Mouse (Mus musculus) MEL (cell line): Measurements from ENCODE around the gene Ninl.

Source experiments
- CTCF ChIP-seq, 3 experiments: IDR thresholded peaks in 2 of 3; conservative IDR thresholded peaks in 1 of 3; 2 replicates each; pipeline ENCODE4 v1.5.1; 2011 to 2012; ENCODE audit warnings: low read length in 3 of 3, low read depth in 2 of 3, mild to moderate bottlenecking in 2 of 3, improper control_type of control experiment in 1 of 3, inconsistent platforms in 1 of 3, mixed read lengths in 1 of 3, moderate library complexity in 1 of 3; ENCODE audit not compliant: control insufficient read depth in 1 of 3, insufficient read depth in 1 of 3, poor library complexity in 1 of 3, severe bottlenecking in 1 of 3
- ELF1 ChIP-seq: IDR thresholded peaks from 2 replicates; pipeline ENCODE4 v1.6.1; 2014; ENCODE audit warnings: low read depth, mild to moderate bottlenecking, inconsistent platforms, low read length, improper control_type of control experiment, moderate library complexity
- EP300 ChIP-seq, 2 experiments: IDR thresholded peaks; 2 replicates each; pipeline ENCODE4 v1.6.1; 2011; ENCODE audit warnings: improper control_type of control experiment in 2 of 2, low read length in 2 of 2, low read depth in 1 of 2, mild to moderate bottlenecking in 1 of 2
- GABPA ChIP-seq: IDR thresholded peaks from 2 replicates; pipeline ENCODE4 v1.6.1; 2012; ENCODE audit warnings: low read depth, mild to moderate bottlenecking, inconsistent platforms, low read length, improper control_type of control experiment, moderate library complexity
- MAX ChIP-seq: IDR thresholded peaks from 2 replicates; pipeline ENCODE4 v1.6.1; 2011; ENCODE audit warnings: low read length, improper control_type of control experiment
- MAZ ChIP-seq: IDR thresholded peaks from 2 replicates; pipeline ENCODE4 v1.6.1; 2012; ENCODE audit warnings: low read depth, mild to moderate bottlenecking, inconsistent platforms, low read length, improper control_type of control experiment
- POLR2A ChIP-seq, 2 experiments: IDR thresholded peaks; 2 replicates each; pipeline ENCODE4 v1.6.1; 2011 to 2012; ENCODE audit warnings: low read length in 2 of 2, mild to moderate bottlenecking in 2 of 2, control low read depth in 1 of 2, improper control_type of control experiment in 1 of 2, low read depth in 1 of 2, moderate library complexity in 1 of 2; ENCODE audit not compliant: control insufficient read depth in 1 of 2, insufficient read depth in 1 of 2, poor library complexity in 1 of 2
- POLR2AphosphoS2 ChIP-seq: IDR thresholded peaks from 2 replicates; pipeline ENCODE4 v1.6.1; 2011; ENCODE audit warnings: low read length, improper control_type of control experiment
- SIN3A ChIP-seq: IDR thresholded peaks from 2 replicates; pipeline ENCODE4 v1.6.1; 2012; ENCODE audit warnings: low read length, improper control_type of control experiment, inconsistent platforms
- SMC3 ChIP-seq: IDR thresholded peaks from 2 replicates; pipeline ENCODE4 v1.6.1; 2011; ENCODE audit warnings: low read depth, low read length, improper control_type of control experiment
- USF1 ChIP-seq: IDR thresholded peaks from 2 replicates; pipeline ENCODE4 v1.6.1; 2014; ENCODE audit warnings: low read depth, mild to moderate bottlenecking, inconsistent platforms, low read length, improper control_type of control experiment, moderate library complexity

DNA sequence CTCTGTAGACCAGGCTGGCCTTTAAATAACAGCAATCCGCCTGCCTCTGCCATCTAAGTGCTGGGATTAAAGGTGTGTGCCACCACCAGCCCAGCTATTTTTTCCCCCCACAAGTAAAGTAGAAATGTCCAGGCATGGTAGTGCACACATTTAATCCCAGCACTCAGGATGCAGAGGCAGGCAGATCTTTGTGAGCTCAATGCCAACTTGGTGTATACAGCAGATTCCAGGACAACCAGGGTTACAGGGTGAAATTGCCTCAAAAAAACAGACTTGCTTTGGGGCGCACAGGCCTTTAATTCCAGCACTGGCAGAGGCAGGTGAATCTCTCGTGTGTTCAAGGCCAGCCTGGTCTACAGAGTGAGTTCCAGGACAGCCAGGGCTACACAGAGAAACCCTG, 116.2 kb downstream of the Ninl start:
- TF ChIP-seq POLR2A (IDR thresholded peaks at IDR 0.05; ENCODE audit: control insufficient read depth in 1 of 2, insufficient read depth in 1 of 2, low read depth in 1 of 2, low read length in 2 of 2, poor library complexity in 1 of 2): no peak
- no peak for TF ChIP-seq USF1
- TF ChIP-seq SIN3A: no peak
- no peak for TF ChIP-seq CTCF (IDR thresholded peaks at IDR 0.05 in 2 of 3, conservative IDR thresholded peaks at IDR 0.05 in 1 of 3; ENCODE audit: control insufficient read depth in 1 of 3, insufficient read depth in 1 of 3, low read depth in 2 of 3, low read length in 3 of 3, poor library complexity in 1 of 3, severe bottlenecking in 1 of 3)
- TF ChIP-seq GABPA: no peak
- no peak for TF ChIP-seq POLR2AphosphoS2
- TF ChIP-seq MAX: no peak
- TF ChIP-seq EP300 (IDR thresholded peaks at IDR 0.05; ENCODE audit: low read depth in 1 of 2, low read length in 2 of 2): no peak
- no peak for TF ChIP-seq ELF1
- no peak for TF ChIP-seq MAZ
- TF ChIP-seq SMC3: no peak
